Mouse (Mus musculus): Measurements from ENCODE around the gene Tecr. TPM values are rescaled to one million over a fixed set of nuclear protein-coding genes. Genes with fewer than 3 reads are reported as not detected.
A peak's percentile ranks its signal among the peaks of the same experiment; 100 is the strongest.

The Tecr gene
- polyA plus RNA-seq, 1 experiment from 2014 or later = 349 TPM

GRCm38 (mm10) chr8:83593325-83594166 is 14.2 kb downstream of the Tecr start:
- Histone ChIP-seq H3K27ac (peak overlapping the region; percentile 93), H3K36me3 (no peaks in the 10 kb centered on the region), H3K4me2 (peak overlapping the region; percentile 95), H3K9ac (peak overlapping the region; percentile 86), H3K9me3 (replicated peaks) (no peaks in the 10 kb centered on the region), H3K4me3 (peak overlapping the region; percentile 87), H3K4me1 (replicated peaks) (peaks cover 23% of the 10 kb centered on the region), H3K27me3 (no peaks in the 10 kb centered on the region)
- WGBS = 5% methylated on average over 22 of the region's 22 CpGs
- ATAC-seq (replicated peaks; ENCODE audit: insufficient number of reproducible peaks, insufficient read depth, low FRiP score, low read depth) = peak; percentile 7; the same call in 1 of the 2 replicates

- ATAC-seq (replicated peaks; ENCODE audit: insufficient number of reproducible peaks, insufficient read depth, low FRiP score, low read depth) = no peak
- WGBS = 74% methylated on average over 3 of the region's 3 CpGs
- Histone ChIP-seq H3K27me3 (no peaks in the 10 kb centered on the region), H3K9ac (peak overlapping the region; percentile 5; the same call in 1 of the 2 replicates), H3K27ac (no peak overlapping the region), H3K36me3 (no peaks in the 10 kb centered on the region), H3K9me3 (replicated peaks) (no peaks in the 10 kb centered on the region), H3K4me3 (peak overlapping the region; percentile 87), H3K4me2 (peak overlapping the region; percentile 95), H3K4me1 (replicated peaks) (peaks cover 29% of the 10 kb centered on the region)
Observed at GRCm38 (mm10) chr8:83592682-83593081, 15.1 kb downstream of the Tecr start.

GRCm38 (mm10) chr8:83590488-83591023 is 17.2 kb downstream of the Tecr start:
- no peaks in the 10 kb centered on the region for H3K9me3 ChIP-seq (replicated peaks)
- no peak overlapping the region for H3K4me3 ChIP-seq
- H3K36me3 ChIP-seq = peaks cover 4% of the 10 kb centered on the region; the same call in 1 of the 2 replicates
- WGBS = 82% methylated on average over 7 of the region's 7 CpGs
- H3K4me1 ChIP-seq (replicated peaks) = peaks cover 30% of the 10 kb centered on the region
- H3K27ac ChIP-seq = no peak overlapping the region
- no peaks in the 10 kb centered on the region for H3K27me3 ChIP-seq
- no peak overlapping the region for H3K4me2 ChIP-seq
- no peak for ATAC-seq (replicated peaks; ENCODE audit: insufficient number of reproducible peaks, insufficient read depth, low FRiP score, low read depth)
- no peak overlapping the region for H3K9ac ChIP-seq

- Histone ChIP-seq H3K27me3 (no peaks in the 10 kb centered on the region), H3K36me3 (peaks cover 10% of the 10 kb centered on the region; the same call in 1 of the 2 replicates), H3K4me3 (no peak overlapping the region), H3K4me1 (replicated peaks) (peaks cover 39% of the 10 kb centered on the region), H3K9me3 (replicated peaks) (no peaks in the 10 kb centered on the region), H3K27ac (no peak overlapping the region), H3K4me2 (no peak overlapping the region), H3K9ac (no peak overlapping the region)
- WGBS = 88% methylated on average over 5 of the region's 5 CpGs
- ATAC-seq (replicated peaks; ENCODE audit: insufficient number of reproducible peaks, insufficient read depth, low FRiP score, low read depth) = no peak
Observed at GRCm38 (mm10) chr8:83588886-83589285, 18.9 kb downstream of the Tecr start.

GRCm38 (mm10) chr8:83587644-83588043 is 20.1 kb downstream of the Tecr start:
- Histone ChIP-seq H3K9me3 (replicated peaks) (no peaks in the 10 kb centered on the region), H3K27me3 (no peaks in the 10 kb centered on the region), H3K9ac (no peak overlapping the region), H3K4me2 (no peak overlapping the region), H3K27ac (no peak overlapping the region), H3K4me1 (replicated peaks) (peaks cover 30% of the 10 kb centered on the region), H3K4me3 (no peak overlapping the region), H3K36me3 (peaks cover 13% of the 10 kb centered on the region; the same call in 1 of the 2 replicates)
- 64% methylated on average over 6 of the region's 6 CpGs for WGBS
- ATAC-seq (replicated peaks; ENCODE audit: insufficient number of reproducible peaks, insufficient read depth, low FRiP score, low read depth) = no peak

- Histone ChIP-seq H3K9me3 (replicated peaks) (no peaks in the 10 kb centered on the region), H3K4me3 (no peak overlapping the region), H3K27me3 (no peaks in the 10 kb centered on the region), H3K27ac (0 out of 2 replicates have a peak overlapping the region, but pooled peaks have one; percentile 0), H3K9ac (no peak overlapping the region), H3K4me2 (no peak overlapping the region), H3K4me1 (replicated peaks) (peaks cover 33% of the 10 kb centered on the region), H3K36me3 (peaks cover 13% of the 10 kb centered on the region; the same call in 1 of the 2 replicates)
- no peak for ATAC-seq (replicated peaks; ENCODE audit: insufficient number of reproducible peaks, insufficient read depth, low FRiP score, low read depth)
- 69% methylated on average over 3 of the region's 3 CpGs for WGBS
Observed at GRCm38 (mm10) chr8:83585333-83585732, 22.4 kb downstream of the Tecr start.

- Histone ChIP-seq H3K27ac (0 out of 2 replicates have a peak overlapping the region, but pooled peaks have one; percentile 0), H3K4me3 (no peak overlapping the region), H3K27me3 (no peaks in the 10 kb centered on the region), H3K9ac (no peak overlapping the region), H3K4me2 (no peak overlapping the region), H3K36me3 (peaks cover 13% of the 10 kb centered on the region; the same call in 1 of the 2 replicates), H3K9me3 (replicated peaks) (no peaks in the 10 kb centered on the region), H3K4me1 (replicated peaks) (peaks cover 33% of the 10 kb centered on the region)
- 77% methylated on average over 1 of the region's 1 CpGs for WGBS
- no peak for ATAC-seq (replicated peaks; ENCODE audit: insufficient number of reproducible peaks, insufficient read depth, low FRiP score, low read depth)
Observed at GRCm38 (mm10) chr8:83584771-83585170, 23.0 kb downstream of the Tecr start.

- H3K36me3 ChIP-seq = peaks cover 13% of the 10 kb centered on the region; the same call in 1 of the 2 replicates
- no peak for ATAC-seq (replicated peaks; ENCODE audit: insufficient number of reproducible peaks, insufficient read depth, low FRiP score, low read depth)
- H3K9me3 ChIP-seq (replicated peaks) = no peaks in the 10 kb centered on the region
- 85% methylated on average over 15 of the region's 15 CpGs for WGBS
- no peak overlapping the region for H3K9ac ChIP-seq
- H3K27ac ChIP-seq = no peak overlapping the region
- H3K27me3 ChIP-seq = no peaks in the 10 kb centered on the region
- no peak overlapping the region for H3K4me2 ChIP-seq
- peaks cover 47% of the 10 kb centered on the region for H3K4me1 ChIP-seq (replicated peaks)
- no peak overlapping the region for H3K4me3 ChIP-seq
Observed at GRCm38 (mm10) chr8:83583236-83583635, 24.5 kb downstream of the Tecr start.

GRCm38 (mm10) chr8:83582226-83582625 is 25.5 kb downstream of the Tecr start:
- Histone ChIP-seq H3K27ac (no peak overlapping the region), H3K27me3 (no peaks in the 10 kb centered on the region), H3K4me3 (no peak overlapping the region), H3K36me3 (peaks cover 13% of the 10 kb centered on the region; the same call in 1 of the 2 replicates), H3K4me2 (no peak overlapping the region), H3K9ac (no peak overlapping the region), H3K9me3 (replicated peaks) (no peaks in the 10 kb centered on the region), H3K4me1 (replicated peaks) (peaks cover 50% of the 10 kb centered on the region)
- WGBS = 84% methylated on average over 8 of the region's 8 CpGs
- no peak for ATAC-seq (replicated peaks; ENCODE audit: insufficient number of reproducible peaks, insufficient read depth, low FRiP score, low read depth)

GRCm38 (mm10) chr8:83580826-83581225 is 26.9 kb downstream of the Tecr start:
- no peak overlapping the region for H3K9ac ChIP-seq
- H3K36me3 ChIP-seq = peaks cover 11% of the 10 kb centered on the region; the same call in 1 of the 2 replicates
- peaks cover 64% of the 10 kb centered on the region for H3K4me1 ChIP-seq (replicated peaks)
- WGBS = 75% methylated on average over 8 of the region's 8 CpGs
- H3K9me3 ChIP-seq (replicated peaks) = no peaks in the 10 kb centered on the region
- ATAC-seq (replicated peaks; ENCODE audit: insufficient number of reproducible peaks, insufficient read depth, low FRiP score, low read depth) = no peak
- no peaks in the 10 kb centered on the region for H3K27me3 ChIP-seq
- peak overlapping the region; percentile 46; the same call in 1 of the 2 replicates for H3K27ac ChIP-seq
- no peak overlapping the region for H3K4me3 ChIP-seq
- H3K4me2 ChIP-seq = no peak overlapping the region

GRCm38 (mm10) chr8:83579676-83580075 is 28.1 kb downstream of the Tecr start:
- Histone ChIP-seq H3K4me2 (no peak overlapping the region), H3K9ac (peak overlapping the region; percentile 40), H3K4me3 (no peak overlapping the region), H3K4me1 (replicated peaks) (peaks cover 67% of the 10 kb centered on the region), H3K9me3 (replicated peaks) (no peaks in the 10 kb centered on the region), H3K27ac (peak overlapping the region; percentile 97), H3K36me3 (0 out of 2 replicates have a peak, but pooled peaks cover 3% of the 10 kb centered on the region), H3K27me3 (no peaks in the 10 kb centered on the region)
- WGBS = 89% methylated on average over 8 of the region's 8 CpGs
- ATAC-seq (replicated peaks; ENCODE audit: insufficient number of reproducible peaks, insufficient read depth, low FRiP score, low read depth) = no peak
